22 mouse cellular contexts compared by ENCODE assay signal in the genomic region with DNA sequence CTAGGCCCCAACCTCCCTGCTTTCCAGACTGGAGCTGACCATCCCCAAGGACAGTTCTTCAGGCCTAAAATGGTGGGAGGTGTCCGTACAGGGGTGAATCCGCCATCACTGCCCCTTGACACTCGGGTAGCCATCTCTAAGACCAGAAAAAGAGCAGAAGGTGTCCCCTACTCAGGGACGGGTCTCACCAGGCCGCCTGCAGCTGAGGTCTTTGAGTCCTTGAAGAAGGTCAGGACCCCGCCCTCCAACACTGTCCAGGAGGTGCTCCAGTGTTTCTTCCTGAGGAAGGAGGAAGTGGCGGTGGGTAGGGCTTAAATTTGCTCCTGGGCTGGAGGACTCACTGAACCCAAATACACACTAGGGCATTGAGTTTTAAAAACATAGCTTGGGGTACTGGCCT.
"Had no signal": no experiment of that assay in that cellular context is flagged by ENCODE, and none has a peak within 500 bp of the region (broad histone marks: within the 10 kb centered on the region; RNA-seq: fewer than 3 reads in every experiment).

No protein-coding gene starts in this region.

- H3K36me3 ChIP-seq: heart, embryonic 12.5 days; hindbrain, embryonic 10.5 days; hindbrain, embryonic 12.5 days; intestine, embryonic 15.5 days; limb, embryonic 10.5 days; limb, embryonic 12.5 days had no signal

- H3K9ac ChIP-seq: heart, embryonic 12.5 days; hindbrain, embryonic 12.5 days; hindbrain, embryonic 14.5 days; intestine, embryonic 15.5 days; limb, embryonic 12.5 days had no signal

- DNase-seq: gastrocnemius, adult 2 months; gastrocnemius, postnatal 10 days; gastrocnemius, postnatal 25 days; heart, adult 2 months; heart, postnatal 10 days; heart, postnatal 4 days; kidney, adult 18-20 months; kidney, postnatal 10 days; kidney, postnatal 4 days; liver had no signal

- H3K9me3 ChIP-seq: heart, embryonic 12.5 days; hindbrain, embryonic 10.5 days; hindbrain, embryonic 12.5 days; intestine, embryonic 15.5 days; limb, embryonic 10.5 days; limb, embryonic 12.5 days had no signal

- H3K4me2 ChIP-seq: heart, embryonic 12.5 days; hindbrain, embryonic 12.5 days; hindbrain, embryonic 14.5 days; limb, embryonic 12.5 days; liver, embryonic 11.5 days had no signal

- H3K4me3 ChIP-seq: gastrocnemius, adult 2 months; heart, adult 2 months; heart, embryonic 12.5 days; hindbrain, embryonic 10.5 days; hindbrain, embryonic 12.5 days; intestine, embryonic 15.5 days; layer of hippocampus, adult 2 months; left cerebral cortex, adult 2 months; limb, embryonic 10.5 days; limb, embryonic 12.5 days had no signal

- H3K27ac ChIP-seq: gastrocnemius, adult 2 months; heart, adult 2 months; hindbrain, embryonic 10.5 days; hindbrain, embryonic 12.5 days; hindbrain, embryonic 14.5 days; intestine, embryonic 15.5 days; layer of hippocampus, adult 2 months; left cerebral cortex, adult 2 months; limb, embryonic 10.5 days; limb, embryonic 12.5 days had no signal

- ATAC-seq: hindbrain, embryonic 16.5 days; inflammation-experienced regulatory T-cells, adult 6 months; intestine, embryonic 15.5 days had no signal
